Mouse (Mus musculus) lung, postnatal 0 days (tissue): ENCODE data around the gene Odf4. TPM values are rescaled to one million over a fixed set of nuclear protein-coding genes. Genes with fewer than 3 reads are reported as not detected.

Experiments
- ATAC-seq: fragments of 200-750 bp; cut with Nextera tagmentation; 2 replicates; pipeline ENCODE4 v1.8.0; 2017; ENCODE audit warnings: moderate library complexity
- DNase-seq: peaks from one replicate; pipeline ENCODE4 v3.0.0-alpha.2; 2016; ENCODE audit warnings: low spot score
- H3K27ac ChIP-seq: fragments of 300-500 bp; sonication (generic); 2 replicates; pipeline ENCODE4 v1.5.1; 2014; ENCODE audit warnings: antibody characterized with exemption, mild to moderate bottlenecking, low read length, mixed read lengths
- H3K27me3 ChIP-seq: fragments of 300-500 bp; sonication (generic); replicated peaks from 2 replicates; pipeline ENCODE4 v1.6.1; 2014; ENCODE audit warnings: low read length, mixed read lengths; ENCODE audit not compliant: insufficient read depth
- H3K36me3 ChIP-seq: fragments of 300-500 bp; sonication (generic); 2 replicates; pipeline ENCODE4 v1.6.1; 2014; ENCODE audit warnings: low read length, mixed read lengths; ENCODE audit not compliant: insufficient read depth
- H3K4me1 ChIP-seq: fragments of 300-500 bp; sonication (generic); 2 replicates; pipeline ENCODE4 v1.6.1; 2014; ENCODE audit warnings: antibody characterized with exemption, low read depth, low read length, mixed read lengths; ENCODE audit not compliant: insufficient read depth
- H3K4me2 ChIP-seq: fragments of 300-500 bp; sonication (generic); replicated peaks from 2 replicates; pipeline ENCODE4 v1.6.1; 2014; ENCODE audit warnings: low read depth, mild to moderate bottlenecking, low read length, moderate library complexity, mixed read lengths
- H3K4me3 ChIP-seq: fragments of 300-500 bp; sonication (generic); 2 replicates; pipeline ENCODE4 v1.5.1; 2014; ENCODE audit warnings: low read depth, low read length
- H3K9ac ChIP-seq: fragments of 300-500 bp; sonication (generic); replicated peaks from 2 replicates; pipeline ENCODE4 v1.6.1; 2014; ENCODE audit warnings: low read depth, mild to moderate bottlenecking
- H3K9me3 ChIP-seq: fragments of 300-500 bp; sonication (generic); 2 replicates; pipeline ENCODE4 v1.6.1; 2016; ENCODE audit warnings: low read length, mixed read lengths
- CTCF ChIP-seq: IDR thresholded peaks from 2 replicates; pipeline ENCODE4 v1.5.1; 2016; ENCODE audit warnings: antibody characterized with exemption, mild to moderate bottlenecking
- EP300 ChIP-seq: IDR thresholded peaks from 2 replicates; pipeline ENCODE4 v1.6.1; 2016; ENCODE audit warnings: antibody characterized with exemption, mild to moderate bottlenecking, control low read depth
- WGBS: fragments of 180-500 bp; shearing (Covaris S2); extraction: QIAGEN DNeasy Blood & Tissue Kit; methylation state at CpG from one replicate; pipeline ENCODE4 v1.1.7; 2014; 5-methylcytosine and 5-hydroxymethylcytosine counted together
- polyA plus RNA-seq: library from polyadenylated mRNA; unstranded; fragments of >200 nt; fragmentation: Nextera tagmentation; extraction: Ambion mirVana; gene quantifications from 2 replicates; pipeline ENCODE4 v1.2.1, GENCODE M21; 2015

Gene Odf4
- polyA plus RNA-seq, 1 experiment from 2014 or later, result not detected

- H3K4me3 ChIP-seq, result no peak overlapping the region
- no peak for TF ChIP-seq EP300
- TF ChIP-seq CTCF, result no peak
- H3K36me3 ChIP-seq, result no peaks in the 10 kb centered on the region
- no peak overlapping the region for H3K4me2 ChIP-seq
- ATAC-seq (no peak), DNase-seq (no peak)
- H3K27me3 ChIP-seq, result no peaks in the 10 kb centered on the region
- H3K4me1 ChIP-seq, result peaks cover 5% of the 10 kb centered on the region; the same call in 1 of the 2 replicates
- no peak overlapping the region for H3K9ac ChIP-seq
- WGBS, result 19% methylated on average over 2 of the region's 2 CpGs
- H3K27ac ChIP-seq, result no peak overlapping the region
- H3K9me3 ChIP-seq, result no peaks in the 10 kb centered on the region
Observed at GRCm38 (mm10) chr11:68890625-68891024, 36.3 kb downstream of the Odf4 start.

- Histone ChIP-seq H3K9ac (no peak overlapping the region), H3K27me3 (no peaks in the 10 kb centered on the region), H3K36me3 (no peaks in the 10 kb centered on the region), H3K9me3 (no peaks in the 10 kb centered on the region), H3K4me3 (no peak overlapping the region), H3K27ac (no peak overlapping the region), H3K4me1 (peaks cover 5% of the 10 kb centered on the region; the same call in 1 of the 2 replicates), H3K4me2 (no peak overlapping the region)
- DNase-seq, result no peak
- WGBS, result 54% methylated on average over 2 of the region's 2 CpGs
- TF ChIP-seq CTCF (no peak), EP300 (no peak)
- ATAC-seq, result no peak
Observed at GRCm38 (mm10) chr11:68888653-68889052, 38.2 kb downstream of the Odf4 start.

GRCm38 (mm10) chr11:68888253-68888652, 38.6 kb downstream of the Odf4 start, which contains the start of gene Rnf222:
TSS of gene Rnf222 (plus strand) at chr11:68888553.
- Histone ChIP-seq H3K9me3 (no peaks in the 10 kb centered on the region), H3K4me1 (peaks cover 5% of the 10 kb centered on the region; the same call in 1 of the 2 replicates), H3K4me2 (no peak within 1 kb of the TSS), H3K9ac (no peak within 1 kb of the TSS), H3K27me3 (no peaks in the 10 kb centered on the region), H3K27ac (no peak within 1 kb of the TSS), H3K36me3 (no peaks in the 10 kb centered on the region), H3K4me3 (no peak within 1 kb of the TSS)
- TF ChIP-seq CTCF (no peak), EP300 (no peak)
- 26% methylated on average over 6 of the region's 6 CpGs for WGBS
- DNase-seq (no peak), ATAC-seq (no peak)

GRCm38 (mm10) chr11:68886091-68886490, 40.8 kb downstream of the Odf4 start:
- no peak for DNase-seq
- no peak for ATAC-seq
- Histone ChIP-seq H3K9me3 (no peaks in the 10 kb centered on the region), H3K4me1 (no peaks in the 10 kb centered on the region), H3K4me2 (no peak overlapping the region), H3K9ac (no peak overlapping the region), H3K36me3 (no peaks in the 10 kb centered on the region), H3K4me3 (no peak overlapping the region), H3K27ac (no peak overlapping the region), H3K27me3 (no peaks in the 10 kb centered on the region)
- 78% methylated on average over 5 of the region's 5 CpGs for WGBS
- no peak for TF ChIP-seq EP300
- TF ChIP-seq CTCF, result no peak

- H3K4me1 ChIP-seq, result no peaks in the 10 kb centered on the region
- H3K9ac ChIP-seq, result no peak overlapping the region
Observed at GRCm38 (mm10) chr11:68884368-68884767, 42.5 kb downstream of the Odf4 start.

GRCm38 (mm10) chr11:68883843-68884242, 43.0 kb downstream of the Odf4 start:
- Histone ChIP-seq H3K36me3 (no peaks in the 10 kb centered on the region), H3K4me2 (no peak overlapping the region), H3K9me3 (no peaks in the 10 kb centered on the region), H3K4me1 (no peaks in the 10 kb centered on the region), H3K9ac (no peak overlapping the region), H3K4me3 (no peak overlapping the region), H3K27me3 (no peaks in the 10 kb centered on the region), H3K27ac (no peak overlapping the region)
- DNase-seq, result no peak
- no peak for ATAC-seq
- TF ChIP-seq CTCF (no peak), EP300 (no peak)
- 87% methylated on average over 2 of the region's 2 CpGs for WGBS

More at GRCm38 (mm10) chr11:68884368-68884767, 42.5 kb downstream of the Odf4 start:
- Histone ChIP-seq H3K9me3 (no peaks in the 10 kb centered on the region), H3K27ac (no peak overlapping the region), H3K36me3 (no peaks in the 10 kb centered on the region), H3K4me2 (no peak overlapping the region), H3K27me3 (no peaks in the 10 kb centered on the region), H3K4me3 (no peak overlapping the region)
- 55% methylated on average over 5 of the region's 5 CpGs for WGBS
- DNase-seq (no peak), ATAC-seq (no peak)
- no peak for TF ChIP-seq CTCF

GRCm38 (mm10) chr11:68882107-68882506, 44.8 kb downstream of the Odf4 start:
- no peak for ATAC-seq
- 19% methylated on average over 14 of the region's 14 CpGs for WGBS
- Histone ChIP-seq H3K9me3 (no peaks in the 10 kb centered on the region), H3K36me3 (no peaks in the 10 kb centered on the region), H3K4me3 (no peak overlapping the region), H3K27me3 (no peaks in the 10 kb centered on the region), H3K9ac (no peak overlapping the region), H3K4me2 (no peak overlapping the region), H3K4me1 (no peaks in the 10 kb centered on the region), H3K27ac (no peak overlapping the region)
- no peak for DNase-seq
- no peak for TF ChIP-seq EP300
- no peak for TF ChIP-seq CTCF
